Mouse (Mus musculus): Measurements from ENCODE around the gene Mapkapk3. TPM values are rescaled to one million over a fixed set of nuclear protein-coding genes. Genes with fewer than 3 reads are reported as not detected.
A peak's percentile ranks its signal among the peaks of the same experiment; 100 is the strongest.
"Not testable (repeated sequence)": the region's sequence is repeated elsewhere in the genome, so short reads cannot be mapped to it uniquely, and the experiment has no call there.

The Mapkapk3 gene
- total RNA-seq, 2 experiments from 2014 or later: 1.7 to 1.8 TPM

GRCm38 (mm10) chr9:107307886-107308285, 18.2 kb upstream of the Mapkapk3 start:
- no peak for DNase-seq (ENCODE audit: low spot score in 2 of 2)

- no peak for DNase-seq (ENCODE audit: low spot score in 2 of 2)
These were observed 17.6 kb upstream of the Mapkapk3 start for GRCm38 (mm10) chr9:107307099-107307872.

- DNase-seq (ENCODE audit: low spot score in 2 of 2): not testable (repeated sequence)
These were observed 17.0 kb upstream of the Mapkapk3 start for GRCm38 (mm10) chr9:107306673-107307072.

- no peak for DNase-seq (ENCODE audit: low spot score in 2 of 2)
These were observed 16.2 kb upstream of the Mapkapk3 start for GRCm38 (mm10) chr9:107305601-107306542.

- DNase-seq (ENCODE audit: low spot score in 2 of 2): no peak
These were observed 15.3 kb upstream of the Mapkapk3 start for GRCm38 (mm10) chr9:107305012-107305411.

GRCm38 (mm10) chr9:107304383-107304782, 14.7 kb upstream of the Mapkapk3 start:
- no peak for DNase-seq (ENCODE audit: low spot score in 2 of 2)

GRCm38 (mm10) chr9:107303900-107304299, 14.2 kb upstream of the Mapkapk3 start:
- DNase-seq (ENCODE audit: low spot score in 2 of 2): no peak

- no peak for DNase-seq (ENCODE audit: low spot score in 2 of 2)
These were observed 13.6 kb upstream of the Mapkapk3 start for GRCm38 (mm10) chr9:107303121-107303820.

GRCm38 (mm10) chr9:107302592-107302991, 12.9 kb upstream of the Mapkapk3 start:
- DNase-seq (ENCODE audit: low spot score in 2 of 2): no peak

- no peak for DNase-seq (ENCODE audit: low spot score in 2 of 2)
These were observed 12.1 kb upstream of the Mapkapk3 start for GRCm38 (mm10) chr9:107301554-107302331.

- DNase-seq (ENCODE audit: low spot score in 2 of 2): no peak
These were observed 10.7 kb upstream of the Mapkapk3 start for GRCm38 (mm10) chr9:107300224-107300973.

GRCm38 (mm10) chr9:107299783-107300182, 10.1 kb upstream of the Mapkapk3 start:
- DNase-seq (ENCODE audit: low spot score in 2 of 2): no peak

GRCm38 (mm10) chr9:107298876-107299275, 9.2 kb upstream of the Mapkapk3 start:
- no peak for DNase-seq (ENCODE audit: low spot score in 2 of 2)

GRCm38 (mm10) chr9:107298059-107298780, 8.5 kb upstream of the Mapkapk3 start:
- no peak for DNase-seq (ENCODE audit: low spot score in 2 of 2)

GRCm38 (mm10) chr9:107297658-107298057, 8.0 kb upstream of the Mapkapk3 start:
- no peak for DNase-seq (ENCODE audit: low spot score in 2 of 2)

- no peak for DNase-seq (ENCODE audit: low spot score in 2 of 2)
These were observed 7.4 kb upstream of the Mapkapk3 start for GRCm38 (mm10) chr9:107297059-107297458.

- peak; percentile 94 to 96 for DNase-seq (ENCODE audit: low spot score in 2 of 2)
These were observed 6.9 kb upstream of the Mapkapk3 start for GRCm38 (mm10) chr9:107296501-107296965.

GRCm38 (mm10) chr9:107296041-107296440, 6.4 kb upstream of the Mapkapk3 start:
- no peak for DNase-seq (ENCODE audit: low spot score in 2 of 2)

- no peak for DNase-seq (ENCODE audit: low spot score in 2 of 2)
These were observed 6.2 kb upstream of the Mapkapk3 start, which contains the start of gene Cish for GRCm38 (mm10) chr9:107296016-107296040. Gene Cish, plus strand, starts transcription at chr9:107296026.

GRCm38 (mm10) chr9:107295616-107296015, 5.9 kb upstream of the Mapkapk3 start:
- DNase-seq (ENCODE audit: low spot score in 2 of 2): no peak
